Mouse (Mus musculus): Measurements from ENCODE around the gene Tmcc3.

The Tmcc3 gene

DNA sequence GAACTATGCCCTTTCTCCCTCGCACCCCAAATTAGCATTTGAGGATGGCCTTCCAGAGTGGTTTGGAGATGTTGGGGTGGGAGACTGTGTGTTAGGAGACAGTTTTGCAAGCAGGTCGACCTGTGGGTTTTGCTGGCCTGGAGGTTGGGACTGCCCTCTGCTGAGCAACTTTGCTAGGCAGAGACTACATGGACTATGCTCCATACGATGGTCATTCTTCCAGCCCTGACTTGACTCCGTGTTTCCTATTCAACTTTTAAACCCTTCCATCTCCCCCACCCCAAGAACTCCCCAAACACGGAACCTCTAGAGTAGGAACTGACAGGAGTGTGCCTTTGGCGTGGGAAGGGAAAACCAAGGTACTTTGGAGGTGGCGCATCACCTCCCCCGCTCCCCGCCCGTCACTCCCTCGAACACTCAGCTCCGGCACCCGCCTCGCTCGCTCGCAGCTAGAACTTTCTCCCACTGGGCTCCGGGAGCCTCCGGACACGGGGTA lies at the start of gene Tmcc3:
Tmcc3 (plus strand) TSS at position 439 of the 496 bp plus-strand sequence.
- DNase-seq (ENCODE audit: extremely low read depth, low read depth): no peak

DNA sequence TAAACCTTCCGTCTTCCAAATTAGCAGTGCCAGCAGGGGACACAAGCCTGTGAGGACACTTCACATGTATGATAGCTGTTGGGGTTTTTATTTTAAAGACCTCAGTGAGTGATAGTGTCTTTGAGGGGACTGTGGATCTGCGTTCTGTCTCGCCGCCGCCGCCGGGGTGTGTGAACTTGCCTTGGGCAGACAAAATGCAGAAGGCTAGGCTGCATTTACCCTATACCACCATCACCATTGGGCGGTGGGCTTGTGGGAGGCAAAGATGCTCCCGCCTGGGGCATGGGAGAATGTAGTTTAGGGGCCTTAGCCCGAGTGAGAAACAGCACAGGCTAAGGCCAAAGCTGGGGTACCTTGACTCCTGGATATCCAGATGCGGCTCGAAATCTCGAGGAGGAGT lies 49.1 kb upstream of the Tmcc3 start:
- DNase-seq (ENCODE audit: extremely low read depth, low read depth): no peak

DNA sequence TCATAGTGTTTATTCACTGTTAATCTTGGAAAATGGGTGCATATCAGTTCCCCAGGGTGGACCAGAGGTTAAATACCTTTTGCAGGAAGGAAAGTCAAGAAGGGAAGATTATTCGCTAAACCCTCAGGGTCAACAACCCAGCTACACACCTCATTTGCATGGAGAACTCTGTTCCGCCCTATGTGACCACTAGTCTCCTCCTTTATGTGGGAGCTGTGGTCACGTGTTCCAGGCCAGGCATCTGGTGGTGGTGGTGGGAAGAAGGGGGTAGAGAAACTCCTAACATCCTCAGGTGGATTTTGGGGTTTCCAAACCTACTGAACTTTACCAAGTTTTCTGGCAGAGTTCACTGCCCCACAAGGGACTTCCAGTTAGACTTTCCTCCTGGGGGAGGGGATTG lies 48.5 kb upstream of the Tmcc3 start:
- no peak for DNase-seq (ENCODE audit: extremely low read depth, low read depth)

DNA sequence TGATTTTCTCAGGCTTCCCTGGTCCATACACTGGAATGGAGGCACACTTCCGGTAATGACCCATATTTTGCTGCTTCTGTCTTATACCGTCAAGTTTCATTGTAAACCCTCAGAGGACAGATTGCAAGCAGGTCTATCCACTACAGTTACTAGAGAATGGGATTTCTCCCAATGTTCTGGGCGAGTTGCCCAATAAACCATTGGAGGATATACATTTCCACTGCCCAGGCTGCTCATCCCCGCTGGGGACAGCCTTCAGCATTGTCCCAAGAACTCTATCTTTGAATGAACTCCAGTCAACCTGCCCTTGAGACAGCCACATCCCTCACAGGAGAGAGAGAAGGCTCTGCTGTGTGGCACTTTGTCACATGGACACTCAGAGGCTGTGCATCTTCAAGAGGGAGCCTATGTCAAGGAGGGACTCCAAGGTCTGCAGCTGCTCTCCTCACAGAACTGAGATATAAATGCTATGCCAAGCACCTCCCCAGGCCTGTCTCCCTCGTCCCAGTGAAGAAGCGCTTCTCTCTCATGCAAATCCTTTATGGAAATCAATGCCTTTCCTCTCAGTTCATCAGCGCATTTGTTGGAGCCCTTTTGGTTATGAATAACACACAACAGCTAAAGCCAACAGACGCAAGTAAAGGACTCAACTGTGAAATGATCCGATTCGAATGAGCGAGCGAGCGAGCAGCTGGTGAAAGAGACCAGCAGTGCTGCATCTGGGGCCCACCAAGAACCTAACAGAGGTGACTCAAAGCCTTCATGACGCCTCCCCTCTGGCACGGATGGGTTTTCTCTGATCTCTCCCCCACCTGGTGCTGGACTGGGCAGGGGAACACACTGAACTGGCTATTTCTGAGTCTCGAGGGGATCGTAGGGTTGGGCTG lies 45.9 kb upstream of the Tmcc3 start:
- DNase-seq (ENCODE audit: extremely low read depth, low read depth): no peak

DNA sequence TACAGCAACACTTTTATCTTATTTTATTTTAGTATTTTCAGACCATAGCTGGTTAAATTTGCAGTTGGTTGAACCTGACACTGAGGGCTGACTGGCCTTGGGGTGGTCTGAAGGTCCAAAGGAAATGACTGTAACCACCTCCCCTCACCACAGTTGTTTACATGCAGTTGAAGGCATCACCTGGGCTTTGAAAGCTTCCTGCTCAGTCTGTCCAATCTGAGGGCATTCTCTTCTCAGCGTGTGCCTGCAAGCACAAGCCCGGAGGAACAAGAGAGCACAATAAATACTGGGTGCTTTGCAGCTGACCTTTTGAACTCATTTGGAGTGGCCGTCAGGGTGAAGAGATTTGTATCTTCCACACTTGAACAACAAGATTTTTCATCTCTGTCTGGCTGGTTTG lies 36.4 kb upstream of the Tmcc3 start:
- DNase-seq (ENCODE audit: extremely low read depth, low read depth): no peak

DNA sequence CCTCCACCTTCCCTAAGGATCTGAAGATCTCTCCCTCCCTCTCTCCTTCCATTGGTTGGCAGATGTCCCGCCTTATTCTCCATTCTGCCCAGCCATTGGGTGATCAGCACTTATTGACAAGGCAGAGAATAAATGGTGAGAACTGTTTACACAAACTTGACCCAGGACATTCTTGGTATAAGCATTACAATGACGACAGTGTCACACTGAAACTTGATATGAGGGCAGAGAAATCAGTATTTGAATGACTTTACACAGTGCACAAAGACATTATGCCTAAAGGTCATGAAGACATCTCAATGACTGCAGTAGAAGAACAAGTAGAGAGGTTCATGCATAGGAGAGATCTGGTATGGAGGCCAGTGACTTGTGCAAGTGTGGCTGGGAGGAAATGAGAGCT lies 35.2 kb upstream of the Tmcc3 start:
- no peak for DNase-seq (ENCODE audit: extremely low read depth, low read depth)

DNA sequence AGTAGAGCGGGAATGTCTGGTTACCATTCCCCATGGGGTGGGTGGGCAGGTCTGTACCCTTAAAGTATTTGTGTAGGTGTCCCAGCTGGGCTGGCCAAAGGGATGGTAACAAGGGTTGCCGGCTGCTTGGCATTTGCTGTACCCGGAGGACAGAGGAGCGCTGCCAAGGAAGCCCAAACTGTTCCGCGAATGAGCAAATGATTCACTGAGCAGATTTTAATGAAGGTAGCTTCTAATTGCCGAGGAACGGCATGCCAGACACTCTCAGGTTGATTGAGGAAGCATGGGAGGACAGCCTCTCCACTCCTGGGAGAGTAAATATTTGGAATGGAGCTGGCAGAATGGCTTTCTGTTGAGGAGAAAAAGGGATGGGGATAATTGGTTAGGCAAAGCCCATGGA lies 29.6 kb upstream of the Tmcc3 start:
- no peak for DNase-seq (ENCODE audit: extremely low read depth, low read depth)

DNA sequence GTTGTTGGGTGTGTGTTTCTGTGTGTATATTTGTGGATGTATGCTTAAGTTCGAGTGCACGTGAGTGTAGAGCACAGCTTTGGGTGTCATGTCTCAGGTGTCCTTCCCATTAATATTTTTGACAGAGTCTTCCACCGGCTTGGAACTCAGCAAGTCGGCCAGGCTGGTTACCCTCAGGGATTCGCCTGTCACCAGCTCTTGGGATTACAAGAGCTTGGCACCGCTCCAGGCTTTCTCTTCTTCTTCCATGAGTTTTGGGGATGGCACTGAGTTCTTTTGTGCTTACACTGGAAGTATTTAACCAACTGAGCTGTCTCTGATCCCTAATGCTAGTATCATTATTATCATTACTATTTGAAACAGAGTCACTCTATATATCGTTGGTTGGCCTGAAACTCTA lies 29.0 kb upstream of the Tmcc3 start:
- DNase-seq (ENCODE audit: extremely low read depth, low read depth): no peak

DNA sequence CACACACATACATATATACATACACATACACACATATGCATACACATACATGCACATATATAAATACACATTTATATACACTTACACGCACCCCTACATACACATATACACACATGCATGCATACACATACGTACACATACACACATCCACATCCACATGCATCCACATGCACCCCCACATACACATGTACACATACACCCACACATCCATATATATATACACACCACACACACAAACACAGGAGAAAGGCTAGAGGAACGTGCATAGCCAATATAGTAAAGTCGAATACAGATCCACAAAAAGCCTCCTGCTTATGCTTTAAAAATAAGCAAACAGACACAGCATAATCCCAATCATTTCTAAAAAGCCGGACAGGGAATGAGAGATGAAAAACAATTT lies 17.3 kb upstream of the Tmcc3 start:
- no peak for DNase-seq (ENCODE audit: extremely low read depth, low read depth)

DNA sequence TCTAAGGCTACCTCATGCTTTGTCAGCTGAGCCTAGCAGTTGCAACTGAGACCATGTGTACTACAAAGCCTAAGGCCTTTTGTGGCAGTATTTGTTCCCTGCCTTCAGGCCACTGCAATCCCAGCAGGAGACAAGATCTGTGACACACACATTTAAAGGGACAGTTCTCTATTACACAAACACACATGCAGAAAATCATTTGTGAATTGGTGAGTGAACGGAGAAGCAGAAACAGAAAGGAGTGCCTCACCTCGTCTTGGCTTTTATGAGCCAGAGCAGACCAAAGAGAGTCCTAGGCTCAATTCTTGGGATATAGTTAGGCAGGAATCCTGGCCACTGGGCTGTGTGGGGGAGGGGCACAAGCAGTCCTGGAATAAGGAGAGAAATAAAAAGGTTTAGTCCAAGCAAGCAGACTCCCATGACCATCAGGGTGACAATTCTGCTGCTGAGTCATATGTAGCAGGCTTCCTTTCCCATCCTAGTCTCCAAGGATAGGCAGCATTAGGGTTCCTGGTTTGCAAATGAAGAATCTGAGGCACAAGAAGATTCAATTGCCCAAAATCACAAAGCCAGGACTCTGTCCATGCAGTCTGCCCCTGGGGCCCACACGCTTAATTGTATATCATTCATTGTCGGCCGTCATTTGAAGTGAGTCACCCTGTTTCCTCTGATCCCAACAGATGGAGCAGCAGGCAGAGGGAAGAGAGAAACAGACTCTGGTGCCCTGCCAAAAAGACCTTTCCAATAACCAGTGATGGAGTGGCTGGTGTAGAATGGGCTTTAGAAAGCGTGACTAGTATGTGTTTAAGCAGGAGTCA lies 16.6 kb upstream of the Tmcc3 start:
- DNase-seq (ENCODE audit: extremely low read depth, low read depth): no peak

DNA sequence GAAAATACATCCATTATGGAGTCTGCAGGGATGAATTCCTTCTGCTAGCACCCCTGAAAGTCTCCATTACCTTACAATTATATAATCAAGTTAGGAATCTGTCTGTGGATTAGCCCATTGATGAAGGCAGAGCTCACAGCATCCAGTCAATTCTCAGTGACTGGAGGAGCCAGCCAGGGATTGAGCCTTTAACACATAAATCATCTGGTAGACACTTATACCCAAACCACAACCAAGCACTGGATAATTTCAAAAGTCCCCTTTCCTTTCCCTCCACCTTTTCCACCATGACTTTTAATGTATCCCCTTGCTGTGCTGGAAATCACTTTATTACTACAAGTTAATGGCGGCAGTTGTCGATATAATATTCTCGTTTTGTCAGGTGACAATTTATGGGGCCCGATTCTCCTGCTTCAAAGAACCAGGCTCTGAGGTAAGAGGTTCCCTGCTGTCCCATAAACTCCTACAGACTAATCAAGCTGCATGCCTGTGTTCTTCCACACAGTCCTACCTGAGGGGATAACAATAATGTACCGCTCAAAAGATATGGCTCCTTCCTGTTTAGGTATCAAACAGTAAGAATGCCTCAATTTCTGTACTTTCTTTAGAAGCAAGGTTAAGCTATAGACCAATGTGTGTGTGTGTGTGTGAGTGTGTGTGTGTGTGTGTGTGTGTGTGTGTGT lies 15.7 kb upstream of the Tmcc3 start:
- DNase-seq (ENCODE audit: extremely low read depth, low read depth): no peak

DNA sequence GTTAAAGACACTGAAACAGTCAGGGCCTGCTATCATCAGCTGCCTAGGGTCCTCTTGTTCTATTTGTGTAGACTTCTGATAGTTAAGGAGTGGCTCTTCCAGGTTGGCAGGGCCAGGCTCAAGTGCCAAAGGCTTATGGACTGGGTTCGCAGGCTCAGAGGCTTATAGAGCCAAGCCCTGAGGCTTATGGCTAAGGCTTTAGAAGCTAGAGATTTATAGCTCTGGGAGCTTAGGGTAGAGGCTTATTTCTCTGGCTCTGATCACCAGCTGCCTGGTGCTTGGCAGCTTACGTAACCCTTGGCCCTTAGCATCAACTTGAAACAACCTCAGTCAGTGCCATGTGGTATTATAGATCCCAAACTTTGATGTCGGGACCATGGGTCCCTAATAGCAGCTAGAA lies 13.3 kb upstream of the Tmcc3 start, which contains the start of gene Gm4792:
Gm4792 (minus strand) TSS at position 233 of the 400 bp plus-strand sequence.
- no peak for DNase-seq (ENCODE audit: extremely low read depth, low read depth)

DNA sequence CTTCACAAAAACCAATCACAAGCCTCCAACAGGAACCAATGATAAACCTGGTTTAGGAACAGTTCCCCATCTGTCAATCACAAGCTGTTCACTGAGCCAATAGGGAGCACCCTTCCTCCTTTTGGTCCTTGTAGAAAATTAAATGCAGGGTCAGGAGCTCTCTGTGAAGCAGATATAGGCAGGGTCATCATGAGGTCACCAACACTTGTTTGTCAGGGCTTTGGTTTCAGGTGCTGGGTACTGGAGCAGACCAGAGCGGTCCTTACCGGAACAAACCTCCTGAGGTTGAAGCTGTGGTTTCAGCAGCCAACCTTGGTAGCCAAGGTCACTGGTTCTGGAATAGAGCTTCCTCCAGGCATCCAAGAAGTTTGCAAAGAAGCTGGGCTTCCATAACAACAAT lies 12.4 kb upstream of the Tmcc3 start:
- no peak for DNase-seq (ENCODE audit: extremely low read depth, low read depth)

DNA sequence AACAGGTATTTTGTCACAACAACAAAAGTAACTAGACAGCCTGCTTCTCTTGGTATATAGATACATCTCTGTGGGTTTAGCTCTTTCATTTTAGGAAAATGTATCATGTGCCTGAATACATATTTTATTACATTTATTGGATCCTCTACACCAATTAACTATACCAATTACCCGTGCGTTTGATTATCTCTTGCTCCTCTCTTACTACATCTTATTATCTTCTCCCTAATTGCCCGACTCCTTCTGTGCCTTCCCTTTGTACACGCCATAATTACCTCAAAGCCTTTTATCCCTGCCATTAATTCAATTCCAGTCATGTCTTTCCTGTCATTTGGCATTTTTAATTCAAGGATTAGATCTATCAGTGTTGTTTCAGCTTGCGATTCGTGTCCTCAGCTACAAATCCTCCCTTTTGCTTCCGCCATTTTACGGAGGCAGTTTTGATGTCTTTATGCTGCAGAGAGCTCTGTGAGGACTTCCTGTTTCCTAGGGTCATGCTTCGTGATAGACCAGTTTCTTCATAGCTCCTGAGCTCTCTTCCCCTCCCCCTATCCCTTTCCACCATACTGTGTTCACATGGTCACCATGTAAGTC lies 7.6 kb upstream of the Tmcc3 start:
- DNase-seq (ENCODE audit: extremely low read depth, low read depth): no peak

DNA sequence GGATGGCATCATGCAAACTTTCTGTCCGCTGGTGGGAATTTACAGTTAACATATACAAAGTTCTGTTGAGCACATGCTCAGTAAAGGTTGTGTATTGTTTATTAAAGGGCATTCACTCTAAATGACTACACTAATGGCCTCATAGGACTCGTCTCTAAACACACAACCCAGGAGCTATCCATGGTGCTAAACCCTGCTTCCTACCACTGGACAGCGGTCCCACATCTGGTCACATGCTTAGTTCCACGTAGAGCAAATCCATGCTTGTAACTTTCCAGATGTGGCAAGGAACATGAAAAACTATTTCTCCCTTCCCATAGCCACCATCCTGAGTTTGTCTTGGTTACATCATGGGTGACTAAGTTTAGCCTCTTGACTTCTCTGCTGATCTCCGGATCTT lies 6.2 kb upstream of the Tmcc3 start:
- DNase-seq (ENCODE audit: extremely low read depth, low read depth): peak; percentile 20

DNA sequence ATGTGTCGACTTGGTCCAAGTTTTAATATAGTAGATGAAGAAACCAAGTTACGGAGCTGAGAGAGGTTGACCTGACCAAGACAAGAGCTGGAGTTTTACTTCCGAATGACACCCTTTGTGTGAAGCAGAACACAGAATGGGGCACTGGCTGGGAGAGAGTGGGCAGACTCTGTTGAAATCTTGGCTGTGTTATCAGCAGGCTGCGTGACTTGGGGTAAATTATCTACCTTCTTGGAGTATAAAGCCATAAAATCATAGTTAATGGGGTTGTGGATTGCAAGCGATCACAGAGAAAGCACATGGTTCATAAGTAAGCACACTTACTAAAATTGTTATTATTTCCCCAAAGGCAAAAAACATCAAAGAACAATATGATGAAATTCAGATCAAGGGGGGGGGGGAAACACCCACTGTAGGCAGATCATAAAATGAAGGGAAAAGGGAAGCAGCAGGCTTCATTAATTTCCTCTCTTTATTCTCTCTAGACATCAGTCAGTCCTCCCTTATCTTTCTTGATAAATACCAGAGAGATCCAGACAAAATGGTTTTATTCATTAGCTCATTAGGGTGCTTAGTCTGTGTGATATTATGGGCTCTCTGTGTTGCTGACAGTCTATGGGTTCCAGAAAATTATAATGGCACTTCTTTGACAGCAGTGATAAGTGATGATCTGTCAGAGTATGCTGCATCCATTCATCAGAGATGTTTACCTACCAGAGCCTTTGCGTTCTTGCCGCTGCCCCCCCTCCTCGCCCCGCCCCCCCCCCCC lies 1.1 kb upstream of the Tmcc3 start:
- no peak for DNase-seq (ENCODE audit: extremely low read depth, low read depth)

DNA sequence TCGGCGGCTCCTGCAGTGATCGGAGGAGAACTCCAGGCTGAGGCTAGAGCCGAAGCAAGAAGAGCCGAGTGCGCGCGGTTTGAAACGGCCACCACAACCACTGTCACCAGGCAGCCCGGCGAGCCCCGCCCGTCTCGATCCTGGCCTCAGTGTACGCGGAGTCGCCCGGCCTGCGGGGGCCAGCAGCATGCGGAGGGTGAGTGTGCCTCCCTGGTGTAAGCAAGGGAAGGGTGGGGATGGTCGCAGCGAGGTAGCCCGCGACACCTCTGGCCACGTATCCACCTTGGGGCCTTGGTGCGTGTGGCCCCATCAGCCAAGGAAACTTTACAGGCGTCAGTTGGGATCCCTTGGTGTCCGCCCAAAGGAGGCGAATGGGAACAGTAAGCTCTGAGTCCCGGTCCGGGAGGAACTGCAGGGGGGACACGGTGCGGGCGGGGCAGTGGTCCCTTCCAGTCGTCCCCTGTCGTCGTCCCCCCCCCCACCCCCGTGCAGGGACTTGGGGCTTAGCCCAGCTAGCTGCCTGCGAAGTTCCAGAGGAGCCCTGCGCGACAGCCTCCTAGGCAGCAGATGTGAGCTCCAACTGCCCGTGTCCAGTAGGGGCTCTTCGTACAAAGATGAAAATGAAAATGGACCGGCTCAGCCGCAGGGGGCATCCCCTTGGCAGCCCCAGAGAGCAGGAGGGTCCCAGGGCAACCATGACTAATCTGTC lies 412 bp downstream of the Tmcc3 start:
- no peak for DNase-seq (ENCODE audit: extremely low read depth, low read depth)

DNA sequence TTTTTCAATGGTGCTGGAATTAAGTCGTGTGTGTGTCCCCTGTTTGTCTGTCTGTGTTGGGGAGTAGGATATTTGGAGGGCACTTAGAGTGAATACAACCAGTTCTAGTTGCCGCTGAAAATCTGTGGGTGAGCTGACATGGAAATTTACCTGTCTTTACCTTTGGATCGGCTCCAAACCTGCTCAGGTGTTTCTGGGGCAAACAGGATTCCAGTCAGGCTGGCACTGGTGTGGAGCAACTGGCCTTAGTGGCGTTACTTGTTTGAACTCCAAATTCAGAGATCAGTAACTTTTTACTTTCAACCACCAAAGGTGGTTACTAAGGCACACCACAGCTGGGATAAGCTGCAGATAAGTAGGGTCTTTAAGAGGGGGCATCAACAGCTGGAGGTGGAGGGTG lies 1.4 kb downstream of the Tmcc3 start:
- no peak for DNase-seq (ENCODE audit: extremely low read depth, low read depth)

DNA sequence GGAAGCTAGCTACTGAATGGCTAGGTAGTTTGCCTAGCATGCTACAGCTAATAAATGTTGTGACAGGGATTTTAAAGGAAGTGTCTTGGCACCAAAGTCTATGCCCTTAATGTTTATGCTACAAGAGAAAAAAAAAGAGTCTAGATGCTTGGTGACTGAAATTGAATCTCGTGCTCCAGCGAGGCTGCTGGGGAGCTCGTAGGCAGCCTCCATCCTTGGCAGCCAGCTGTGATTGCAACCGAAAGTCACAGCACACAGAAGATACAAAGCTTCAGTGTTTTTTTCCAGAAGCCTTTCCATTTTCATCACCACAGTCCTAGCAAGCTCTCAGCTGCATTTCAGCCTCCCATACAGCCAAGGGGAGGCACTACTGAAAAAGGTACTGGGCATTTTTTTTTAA lies 6.8 kb downstream of the Tmcc3 start:
- no peak for DNase-seq (ENCODE audit: extremely low read depth, low read depth)

DNA sequence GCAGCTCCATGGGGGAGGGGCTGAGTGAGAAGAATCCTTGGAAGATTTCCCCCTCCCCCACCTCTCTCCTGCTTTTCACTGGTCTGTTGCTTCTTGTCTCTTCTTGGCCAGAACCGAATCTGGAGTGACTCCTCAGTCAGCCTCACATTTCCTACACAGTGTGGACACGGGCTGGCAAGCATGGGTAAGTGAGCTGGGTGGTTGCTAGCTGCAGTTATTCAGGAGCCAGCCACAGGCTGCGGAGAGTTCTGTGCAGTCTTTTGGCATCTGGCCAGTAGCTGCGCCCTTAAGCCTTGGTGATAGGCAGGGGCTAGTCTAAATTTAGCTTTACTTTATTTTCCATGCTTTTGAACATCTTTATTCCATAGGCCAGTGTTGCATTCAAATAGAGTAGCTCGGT lies 18.2 kb downstream of the Tmcc3 start:
- peak; percentile 6 for DNase-seq (ENCODE audit: extremely low read depth, low read depth)
